Mouse (Mus musculus) cerebellum, adult (tissue): Measurements from ENCODE around the gene Kat14.

Experiments used
- ATAC-seq: cut with Nextera tagmentation; 2 replicates; pipeline ENCODE4 v1.9.2; 2017; ENCODE audit warnings: mild to moderate bottlenecking, moderate library complexity, mixed read lengths; ENCODE audit not compliant: insufficient number of reproducible peaks, low FRiP score, low TSS enrichment

Kat14 gene

GRCm38 (mm10) chr2:144381293-144381692, 12.5 kb downstream of the Kat14 start:
- ATAC-seq: peak; percentile 96

- ATAC-seq: no peak
Observed at GRCm38 (mm10) chr2:144381741-144382140, 13.0 kb downstream of the Kat14 start.

- ATAC-seq: no peak
Observed at GRCm38 (mm10) chr2:144382624-144383138, 13.9 kb downstream of the Kat14 start.

- ATAC-seq: no peak
Observed at GRCm38 (mm10) chr2:144386296-144386695, 17.5 kb downstream of the Kat14 start.

GRCm38 (mm10) chr2:144388416-144388815, 19.6 kb downstream of the Kat14 start:
- ATAC-seq: no peak

GRCm38 (mm10) chr2:144399531-144399930, 30.7 kb downstream of the Kat14 start:
- ATAC-seq: no peak

- no peak for ATAC-seq
Observed at GRCm38 (mm10) chr2:144400659-144401058, 31.9 kb downstream of the Kat14 start.

- no peak for ATAC-seq
Observed at GRCm38 (mm10) chr2:144409037-144409436, 40.3 kb downstream of the Kat14 start.

- ATAC-seq: no peak
Observed at GRCm38 (mm10) chr2:144410603-144411002, 41.8 kb downstream of the Kat14 start.

GRCm38 (mm10) chr2:144414646-144415045, 45.9 kb downstream of the Kat14 start:
- ATAC-seq: no peak

GRCm38 (mm10) chr2:144416859-144417258, 48.1 kb downstream of the Kat14 start:
- no peak for ATAC-seq

GRCm38 (mm10) chr2:144418062-144418461, 49.3 kb downstream of the Kat14 start:
- ATAC-seq: no peak

GRCm38 (mm10) chr2:144422094-144422675, 53.4 kb downstream of the Kat14 start:
- ATAC-seq: no peak

GRCm38 (mm10) chr2:144425761-144426160, 57.0 kb downstream of the Kat14 start:
- ATAC-seq: no peak

GRCm38 (mm10) chr2:144427852-144428251, 59.1 kb downstream of the Kat14 start:
- no peak for ATAC-seq

GRCm38 (mm10) chr2:144428659-144429058, 59.9 kb downstream of the Kat14 start:
- no peak for ATAC-seq

- ATAC-seq: no peak
Observed at GRCm38 (mm10) chr2:144429171-144429570, 60.4 kb downstream of the Kat14 start.

- no peak for ATAC-seq
Observed at GRCm38 (mm10) chr2:144431286-144431825, 62.6 kb downstream of the Kat14 start.

GRCm38 (mm10) chr2:144435679-144436078, 66.9 kb downstream of the Kat14 start:
- ATAC-seq: no peak

- no peak for ATAC-seq
Observed at GRCm38 (mm10) chr2:144438424-144438823, 69.6 kb downstream of the Kat14 start.

GRCm38 (mm10) chr2:144439191-144439700, 70.5 kb downstream of the Kat14 start:
- no peak for ATAC-seq

GRCm38 (mm10) chr2:144441386-144441915, 72.7 kb downstream of the Kat14 start:
- no peak for ATAC-seq
